Mouse (Mus musculus): ENCODE measurements around the gene Thsd7b. TPM values are rescaled to one million over a fixed set of nuclear protein-coding genes. Genes with fewer than 3 reads are reported as not detected.

The Thsd7b gene
- 13.0 and 14.0 TPM in 2 replicates for polyA plus RNA-seq (2015; fragmentation: Nextera tagmentation; extraction: Ambion mirVana)

DNA sequence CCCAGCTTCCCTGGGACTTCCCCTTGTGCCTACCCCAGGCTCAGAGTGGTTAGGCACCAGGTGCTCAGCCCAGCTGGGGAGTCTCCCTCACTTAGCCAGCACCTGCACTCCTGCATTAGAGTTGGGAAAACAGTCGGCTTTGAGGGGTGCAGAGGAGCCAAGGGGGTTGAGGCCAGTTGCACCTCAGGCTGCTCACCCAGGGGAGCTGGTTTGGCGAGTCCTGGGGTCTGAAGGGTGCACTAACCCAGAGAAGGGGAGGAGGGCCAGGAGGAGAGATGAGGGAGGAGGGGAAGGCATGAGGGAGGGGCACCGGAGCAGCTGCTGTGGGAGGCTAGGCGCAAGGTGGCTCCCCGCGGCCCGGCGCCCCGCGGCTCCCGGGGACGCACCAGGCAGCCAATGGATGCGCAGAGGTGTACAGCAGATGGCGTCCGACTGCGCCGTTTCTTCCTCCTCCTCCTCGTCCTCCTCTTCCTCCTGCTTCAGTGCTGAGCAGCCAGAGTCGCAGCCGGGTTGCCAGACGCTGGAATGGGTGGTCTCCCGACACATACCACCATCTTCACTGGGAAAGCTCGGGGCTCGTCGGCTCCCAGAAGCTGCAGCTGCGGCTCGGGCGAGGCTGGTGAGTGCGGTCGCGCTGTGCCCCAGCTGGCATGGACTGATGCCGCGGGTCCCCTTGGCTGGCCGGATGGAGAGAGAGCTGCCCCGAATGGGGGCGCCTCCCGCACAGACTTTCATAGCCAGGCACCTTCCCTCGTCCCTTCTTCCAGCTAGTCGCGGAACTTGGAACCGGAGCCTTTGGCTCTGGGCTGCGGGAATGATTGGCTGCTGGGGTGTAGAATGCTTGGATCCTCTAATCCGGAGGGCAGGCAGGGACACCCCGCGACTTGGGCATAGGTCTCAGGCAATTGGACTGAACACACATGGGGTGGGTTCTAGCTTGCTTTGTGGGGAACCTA lies at the start of gene Thsd7b:
TSS of gene Thsd7b (plus strand) at position 321 of the 956 bp plus-strand sequence.
- Histone ChIP-seq H3K27ac (replicated peaks) (peak within 1 kb of the TSS; percentile 56), H3K27me3 (no peaks in the 10 kb centered on the region), H3K36me3 (no peaks in the 10 kb centered on the region)

DNA sequence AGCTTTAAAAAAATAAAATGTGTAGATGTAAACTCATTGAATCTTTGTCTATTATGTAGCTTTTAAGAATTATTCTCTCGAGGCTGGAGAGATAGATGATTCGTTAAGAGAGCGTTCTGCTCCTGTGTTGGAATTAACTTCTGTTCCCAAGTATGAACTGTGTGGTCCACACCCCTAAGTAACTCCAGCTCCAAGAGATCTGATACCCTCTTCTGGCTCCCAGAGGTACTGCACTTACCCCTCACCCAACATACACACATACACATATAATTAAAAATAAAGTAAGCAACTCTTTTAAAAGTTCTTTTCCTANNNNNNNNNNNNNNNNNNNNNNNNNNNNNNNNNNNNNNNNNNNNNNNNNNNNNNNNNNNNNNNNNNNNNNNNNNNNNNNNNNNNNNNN lies 28.8 kb upstream of the Thsd7b start:
- Histone ChIP-seq H3K4me1 (replicated peaks) (no peaks in the 10 kb centered on the region), H3K36me3 (no peaks in the 10 kb centered on the region), H3K4me3 (no peak overlapping the region), H3K27ac (replicated peaks) (no peak overlapping the region), H3K9me3 (no peaks in the 10 kb centered on the region), H3K9ac (no peak overlapping the region), H3K27me3 (no peaks in the 10 kb centered on the region), H3K4me2 (no peak overlapping the region)
- WGBS = 61% methylated on average over 3 of the region's 3 CpGs
- no peak for ATAC-seq (ENCODE audit: low FRiP score, low read depth)

More for the DNA sequence above, at the start of gene Thsd7b:
- peak within 1 kb of the TSS; percentile 68 for H3K4me3 ChIP-seq
- no peaks in the 10 kb centered on the region for H3K9me3 ChIP-seq
- H3K9ac ChIP-seq = peak within 1 kb of the TSS; percentile 65
- H3K4me1 ChIP-seq (replicated peaks) = peaks cover 6% of the 10 kb centered on the region
- under 1% methylated on average over 43 of the region's 45 CpGs for WGBS
- peak within 1 kb of the TSS; percentile 88 for H3K4me2 ChIP-seq
- peak; percentile 88 for ATAC-seq (ENCODE audit: low FRiP score, low read depth)

GRCm38 (mm10) chr1:129250704-129251443 lies 22.2 kb upstream of the Thsd7b start:
- H3K4me3 ChIP-seq = no peak overlapping the region
- no peak for ATAC-seq (ENCODE audit: low FRiP score, low read depth)
- H3K27me3 ChIP-seq = no peaks in the 10 kb centered on the region
- H3K4me1 ChIP-seq (replicated peaks) = no peaks in the 10 kb centered on the region
- H3K36me3 ChIP-seq = no peaks in the 10 kb centered on the region
- no peak overlapping the region for H3K4me2 ChIP-seq
- WGBS = 79% methylated on average over 6 of the region's 6 CpGs
- H3K9ac ChIP-seq = no peak overlapping the region
- H3K9me3 ChIP-seq = no peaks in the 10 kb centered on the region
- no peak overlapping the region for H3K27ac ChIP-seq (replicated peaks)

- no peak for ATAC-seq (ENCODE audit: low FRiP score, low read depth)
- WGBS = 92% methylated on average over 3 of the region's 3 CpGs
Measured at GRCm38 (mm10) chr1:129266684-129267083, 6.4 kb upstream of the Thsd7b start.

DNA sequence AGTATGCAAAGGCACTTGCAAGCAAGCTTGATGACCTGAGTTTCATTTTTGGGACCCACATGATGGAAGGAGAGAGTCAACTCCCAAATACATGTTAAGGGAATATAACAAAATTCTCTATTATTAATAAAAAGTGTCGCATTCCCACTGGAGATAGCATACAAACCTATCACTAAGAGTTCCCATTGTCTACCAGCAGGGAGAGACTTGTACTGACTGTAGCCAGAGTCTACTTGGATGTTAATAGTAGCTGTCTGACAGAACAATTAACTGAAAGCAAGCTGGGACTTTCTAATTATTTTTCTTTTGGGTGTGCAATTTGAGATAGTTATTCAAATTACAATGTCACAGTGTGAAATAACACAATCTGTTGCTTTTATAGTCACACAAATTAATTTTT lies 31.1 kb downstream of the Thsd7b start:
- WGBS = 88% methylated on average over 1 of the region's 1 CpGs

More at GRCm38 (mm10) chr1:129266684-129267083, 6.4 kb upstream of the Thsd7b start:
- Histone ChIP-seq H3K4me1 (replicated peaks) (no peaks in the 10 kb centered on the region), H3K27ac (replicated peaks) (no peak overlapping the region), H3K27me3 (no peaks in the 10 kb centered on the region), H3K9ac (no peak overlapping the region), H3K4me3 (no peak overlapping the region), H3K9me3 (no peaks in the 10 kb centered on the region), H3K4me2 (no peak overlapping the region), H3K36me3 (no peaks in the 10 kb centered on the region)

GRCm38 (mm10) chr1:129324388-129324787 lies 51.3 kb downstream of the Thsd7b start:
- Histone ChIP-seq H3K4me2 (no peak overlapping the region), H3K27ac (replicated peaks) (no peak overlapping the region), H3K36me3 (no peaks in the 10 kb centered on the region), H3K9me3 (no peaks in the 10 kb centered on the region), H3K27me3 (no peaks in the 10 kb centered on the region), H3K9ac (no peak overlapping the region), H3K4me1 (replicated peaks) (no peaks in the 10 kb centered on the region), H3K4me3 (no peak overlapping the region)
- no peak for ATAC-seq (ENCODE audit: low FRiP score, low read depth)
- WGBS = 53% methylated on average over 6 of the region's 6 CpGs

More for the DNA sequence above, 31.1 kb downstream of the Thsd7b start:
- no peak for ATAC-seq (ENCODE audit: low FRiP score, low read depth)
- H3K27ac ChIP-seq (replicated peaks) = no peak overlapping the region
- no peaks in the 10 kb centered on the region for H3K4me1 ChIP-seq (replicated peaks)
- no peak overlapping the region for H3K9ac ChIP-seq
- no peaks in the 10 kb centered on the region for H3K36me3 ChIP-seq
- no peaks in the 10 kb centered on the region for H3K9me3 ChIP-seq
- no peaks in the 10 kb centered on the region for H3K27me3 ChIP-seq
- H3K4me2 ChIP-seq = no peak overlapping the region
- H3K4me3 ChIP-seq = no peak overlapping the region

- Histone ChIP-seq H3K4me2 (no peak overlapping the region), H3K36me3 (no peaks in the 10 kb centered on the region), H3K27me3 (no peaks in the 10 kb centered on the region), H3K9me3 (no peaks in the 10 kb centered on the region), H3K4me3 (no peak overlapping the region), H3K27ac (replicated peaks) (no peak overlapping the region), H3K4me1 (replicated peaks) (no peaks in the 10 kb centered on the region), H3K9ac (no peak overlapping the region)
- WGBS = 58% methylated on average over 2 of the region's 2 CpGs
- no peak for ATAC-seq (ENCODE audit: low FRiP score, low read depth)
Measured at GRCm38 (mm10) chr1:129324798-129325197, 51.7 kb downstream of the Thsd7b start.

DNA sequence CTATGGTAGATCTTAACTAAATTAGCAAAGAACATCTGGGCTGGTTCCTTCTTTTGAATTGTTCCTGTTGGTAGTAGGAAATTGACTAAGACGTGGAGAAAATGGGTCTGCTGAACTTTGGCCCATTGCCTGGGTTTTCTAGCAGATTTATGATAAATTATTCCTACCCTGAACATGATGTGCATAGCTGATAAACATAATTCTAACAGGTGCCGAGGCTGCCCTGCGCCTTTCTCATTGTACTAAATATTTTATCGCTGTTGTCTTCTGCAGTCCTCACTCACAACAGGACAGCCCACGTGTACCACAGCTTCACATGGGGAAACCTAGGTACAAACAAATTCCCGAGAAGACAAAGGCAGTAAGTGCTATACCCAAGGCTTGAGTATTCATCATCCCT lies 83.5 kb downstream of the Thsd7b start:
- WGBS = 47% methylated on average over 6 of the region's 6 CpGs
- Histone ChIP-seq H3K9me3 (no peaks in the 10 kb centered on the region), H3K27ac (replicated peaks) (0 out of 2 replicates have a peak overlapping the region, but pooled peaks have one; percentile 14), H3K36me3 (no peaks in the 10 kb centered on the region), H3K4me1 (replicated peaks) (peaks cover 6% of the 10 kb centered on the region), H3K9ac (no peak overlapping the region), H3K4me2 (no peak overlapping the region), H3K4me3 (no peak overlapping the region), H3K27me3 (no peaks in the 10 kb centered on the region)
- ATAC-seq (ENCODE audit: low FRiP score, low read depth) = no peak

DNA sequence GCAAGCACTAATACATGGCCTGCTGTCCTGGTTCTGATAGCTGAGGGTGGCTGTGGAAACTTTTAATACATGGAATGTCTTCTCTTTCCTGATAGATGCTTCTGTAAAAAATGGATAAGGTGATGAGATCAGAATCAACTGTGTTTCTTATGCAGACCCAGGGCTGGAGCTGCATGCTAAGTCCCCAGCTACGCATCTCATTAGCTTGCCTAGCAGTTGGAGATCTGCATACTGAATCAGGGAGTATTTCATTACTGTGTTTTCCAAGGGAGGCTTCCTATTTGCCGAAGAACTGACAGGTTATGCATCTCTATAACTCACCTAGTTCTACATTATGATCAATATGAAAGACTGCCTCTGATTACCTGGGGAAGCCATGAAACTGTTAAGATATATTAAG lies 84.3 kb downstream of the Thsd7b start:
- ATAC-seq (ENCODE audit: low FRiP score, low read depth) = peak; percentile 65; the same call in 1 of the 2 replicates
- no peak overlapping the region for H3K9ac ChIP-seq
- no peak overlapping the region for H3K4me2 ChIP-seq
- H3K4me3 ChIP-seq = no peak overlapping the region
- 0 out of 2 replicates have a peak overlapping the region, but pooled peaks have one; percentile 14 for H3K27ac ChIP-seq (replicated peaks)
- peaks cover 6% of the 10 kb centered on the region for H3K4me1 ChIP-seq (replicated peaks)
- no peaks in the 10 kb centered on the region for H3K9me3 ChIP-seq
- WGBS = 27% methylated on average over 2 of the region's 2 CpGs
- no peaks in the 10 kb centered on the region for H3K27me3 ChIP-seq
- H3K36me3 ChIP-seq = no peaks in the 10 kb centered on the region

- H3K4me2 ChIP-seq = no peak overlapping the region
- H3K27me3 ChIP-seq = no peaks in the 10 kb centered on the region
- no peaks in the 10 kb centered on the region for H3K9me3 ChIP-seq
- 96% methylated on average over 4 of the region's 4 CpGs for WGBS
- 0 out of 2 replicates have a peak, but pooled peaks cover 4% of the 10 kb centered on the region for H3K4me1 ChIP-seq (replicated peaks)
- H3K36me3 ChIP-seq = no peaks in the 10 kb centered on the region
- no peak overlapping the region for H3K4me3 ChIP-seq
- no peak overlapping the region for H3K27ac ChIP-seq (replicated peaks)
- no peak for ATAC-seq (ENCODE audit: low FRiP score, low read depth)
- no peak overlapping the region for H3K9ac ChIP-seq
Measured at GRCm38 (mm10) chr1:129363368-129363767, 90.3 kb downstream of the Thsd7b start.

- Histone ChIP-seq H3K4me3 (no peak overlapping the region), H3K36me3 (no peaks in the 10 kb centered on the region), H3K27ac (replicated peaks) (no peak overlapping the region), H3K9me3 (no peaks in the 10 kb centered on the region), H3K4me1 (replicated peaks) (0 out of 2 replicates have a peak, but pooled peaks cover 4% of the 10 kb centered on the region), H3K9ac (no peak overlapping the region), H3K4me2 (no peak overlapping the region), H3K27me3 (no peaks in the 10 kb centered on the region)
- ATAC-seq (ENCODE audit: low FRiP score, low read depth) = no peak
Measured at GRCm38 (mm10) chr1:129364828-129365227, 91.7 kb downstream of the Thsd7b start.

DNA sequence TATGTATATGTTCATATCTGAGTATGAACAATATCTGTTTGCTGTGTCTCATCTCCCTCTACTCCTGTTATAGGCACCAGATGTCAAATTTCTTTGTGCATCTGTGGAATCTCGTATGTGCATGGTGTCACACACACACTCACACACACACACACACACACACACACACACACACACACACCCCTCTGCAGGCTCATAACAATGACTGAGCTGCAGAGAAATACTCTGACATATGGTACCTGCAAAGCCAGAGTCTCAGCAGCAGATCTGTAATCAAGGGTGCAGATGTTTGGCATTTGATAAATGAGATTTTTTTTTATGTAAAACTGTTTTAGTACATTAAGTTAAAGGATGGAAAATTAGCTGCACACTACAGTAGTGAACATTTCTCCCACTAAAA lies 92.5 kb downstream of the Thsd7b start:
- H3K9ac ChIP-seq = no peak overlapping the region
- H3K4me1 ChIP-seq (replicated peaks) = 0 out of 2 replicates have a peak, but pooled peaks cover 4% of the 10 kb centered on the region
- no peaks in the 10 kb centered on the region for H3K36me3 ChIP-seq
- no peak for ATAC-seq (ENCODE audit: low FRiP score, low read depth)
- no peak overlapping the region for H3K27ac ChIP-seq (replicated peaks)
- no peaks in the 10 kb centered on the region for H3K9me3 ChIP-seq
- WGBS = 19% methylated on average over 1 of the region's 1 CpGs
- H3K27me3 ChIP-seq = no peaks in the 10 kb centered on the region
- no peak overlapping the region for H3K4me3 ChIP-seq
- H3K4me2 ChIP-seq = no peak overlapping the region

Measured in hindbrain, embryonic 15.5 days (tissue).